Mouse (Mus musculus) liver, embryonic 14.5 days (tissue): ENCODE data around the gene Yju2.

ENCODE experiments used
- CTCF ChIP-seq: IDR thresholded peaks from 2 replicates; pipeline ENCODE4 v1.5.1; 2016; ENCODE audit warnings: antibody characterized with exemption, low read depth, control low read depth
- EP300 ChIP-seq: IDR thresholded peaks from 2 replicates; pipeline ENCODE4 v1.6.1; 2016; ENCODE audit warnings: antibody characterized with exemption, low read depth

DNA sequence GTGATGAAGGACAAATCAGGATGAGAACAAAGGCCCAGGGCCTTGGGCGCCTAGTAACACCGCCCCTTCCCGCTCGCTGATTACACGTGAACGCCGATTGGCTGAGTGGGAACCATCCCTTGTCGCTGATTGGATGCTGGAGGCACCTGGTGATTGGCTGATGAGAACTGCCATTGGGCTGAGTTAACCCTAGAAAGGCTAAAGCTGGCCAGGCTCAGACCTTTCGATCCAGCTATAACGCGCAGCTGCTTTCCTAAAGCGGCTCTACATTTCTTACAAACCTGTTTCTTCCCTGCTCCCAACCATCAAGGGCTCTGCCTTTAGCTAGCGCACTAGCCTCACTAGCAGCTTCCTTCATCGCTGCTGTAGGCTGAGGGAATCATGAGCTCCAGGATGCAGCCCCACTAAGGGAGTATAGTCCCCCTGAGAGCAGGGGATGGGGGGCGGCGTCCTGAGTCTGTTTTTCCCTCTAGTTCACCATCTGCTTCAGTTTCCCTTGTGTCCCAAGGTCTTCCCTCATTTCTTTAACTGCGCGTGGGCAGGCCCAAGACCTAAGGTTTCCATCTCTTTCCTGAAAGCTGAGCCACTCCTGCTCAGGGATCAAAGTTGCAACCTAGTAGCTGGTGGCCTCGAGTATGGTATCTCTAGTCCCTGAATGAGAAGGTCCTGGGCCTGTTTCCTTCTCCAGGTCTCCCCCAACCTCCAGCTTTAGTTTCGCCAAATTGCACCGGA lies 49.6 kb downstream of the Yju2 start:
- TF ChIP-seq CTCF (no peak), EP300 (no peak)
